Mouse (Mus musculus): ENCODE measurements around the gene Col6a4. TPM values are rescaled to one million over a fixed set of nuclear protein-coding genes. Genes with fewer than 3 reads are reported as not detected.

Gene Col6a4
- polyA plus RNA-seq, 1 experiment from 2014 or later: 0.53 TPM

GRCm38 (mm10) chr9:106126786-106127251 is 30.2 kb upstream of the Col6a4 start:
- H3K4me1 ChIP-seq (replicated peaks; ENCODE audit: control insufficient read depth, insufficient read depth, low read length): peaks cover 18% of the 10 kb centered on the region
- H3K9me3 ChIP-seq (ENCODE audit: control insufficient read depth, low read length): no peaks in the 10 kb centered on the region
- peak overlapping the region; percentile 38 for H3K9ac ChIP-seq (ENCODE audit: low read length)
- H3K36me3 ChIP-seq (ENCODE audit: control insufficient read depth, insufficient read depth, low read length): no peaks in the 10 kb centered on the region
- H3K4me3 ChIP-seq (ENCODE audit: low read depth, low read length): no peak overlapping the region
- H3K27me3 ChIP-seq (ENCODE audit: control insufficient read depth, insufficient read depth, low read length): no peaks in the 10 kb centered on the region
- ATAC-seq (replicated peaks; ENCODE audit: low FRiP score): peak; percentile 96
- DNase-seq (ENCODE audit: low spot score): peak; percentile 94
- WGBS: 0% methylated on average over 1 of the region's 2 CpGs
- peak overlapping the region; percentile 98 for H3K27ac ChIP-seq (ENCODE audit: low read depth, low read length)
- H3K4me2 ChIP-seq (ENCODE audit: low read depth, low read length, severe bottlenecking): peak overlapping the region; percentile 19; the same call in 1 of the 2 replicates

DNA sequence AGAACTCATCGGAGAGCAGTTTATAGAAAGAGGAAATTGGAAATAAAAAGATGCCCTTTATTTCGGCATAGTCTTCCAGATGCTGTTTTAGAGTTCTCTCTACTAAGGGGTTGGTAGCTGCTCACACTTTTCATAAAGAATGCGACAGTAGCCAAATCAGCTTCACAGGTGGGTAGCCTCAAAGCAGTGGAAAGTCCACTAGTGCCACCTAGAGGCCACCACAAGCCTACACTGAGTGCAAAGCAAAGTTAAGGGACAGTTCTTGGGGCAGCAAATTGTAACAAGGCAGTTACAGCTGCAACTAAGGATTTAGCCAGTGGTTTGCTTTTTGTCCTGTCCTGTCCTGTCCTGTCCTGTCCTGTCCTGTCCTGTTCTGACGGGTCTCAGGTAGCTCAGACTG is 27.0 kb upstream of the Col6a4 start:
- no peak for DNase-seq (ENCODE audit: low spot score)
- no peak overlapping the region for H3K27ac ChIP-seq (ENCODE audit: low read depth, low read length)

DNA sequence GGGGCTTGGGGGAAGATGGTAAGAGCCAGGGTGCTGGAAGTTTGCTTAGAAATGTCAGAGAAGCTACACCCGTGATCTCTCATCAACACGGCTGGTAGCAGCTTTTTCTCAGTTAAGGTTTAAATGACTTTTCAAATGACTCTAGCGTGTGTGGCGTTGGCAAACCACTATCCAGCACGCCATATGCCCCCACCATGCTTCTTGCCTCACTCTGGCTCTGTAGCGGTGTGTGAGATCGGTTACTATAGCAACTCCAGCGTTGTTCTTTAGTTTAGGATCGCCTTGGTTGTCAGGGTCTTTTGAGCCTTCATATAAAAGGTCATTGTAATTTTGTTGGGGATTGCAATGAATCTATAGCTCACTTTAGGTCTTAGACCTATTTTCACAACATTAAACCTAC is 22.5 kb upstream of the Col6a4 start:
- no peaks in the 10 kb centered on the region for H3K36me3 ChIP-seq (ENCODE audit: control insufficient read depth, insufficient read depth, low read length)
- H3K4me1 ChIP-seq (replicated peaks; ENCODE audit: control insufficient read depth, insufficient read depth, low read length): peaks cover 6% of the 10 kb centered on the region
- no peak overlapping the region for H3K4me2 ChIP-seq (ENCODE audit: low read depth, low read length, severe bottlenecking)
- H3K9me3 ChIP-seq (ENCODE audit: control insufficient read depth, low read length): no peaks in the 10 kb centered on the region
- H3K27ac ChIP-seq (ENCODE audit: low read depth, low read length): no peak overlapping the region
- no peak overlapping the region for H3K9ac ChIP-seq (ENCODE audit: low read length)
- no peak overlapping the region for H3K4me3 ChIP-seq (ENCODE audit: low read depth, low read length)
- 73% methylated on average over 9 of the region's 9 CpGs for WGBS
- ATAC-seq (replicated peaks; ENCODE audit: low FRiP score) (no peak), DNase-seq (ENCODE audit: low spot score) (no peak)
- H3K27me3 ChIP-seq (ENCODE audit: control insufficient read depth, insufficient read depth, low read length): no peaks in the 10 kb centered on the region

More for the DNA sequence above, 27.0 kb upstream of the Col6a4 start:
- Histone ChIP-seq H3K4me3 (ENCODE audit: low read depth, low read length) (no peak overlapping the region), H3K4me1 (replicated peaks; ENCODE audit: control insufficient read depth, insufficient read depth, low read length) (peaks cover 18% of the 10 kb centered on the region), H3K36me3 (ENCODE audit: control insufficient read depth, insufficient read depth, low read length) (no peaks in the 10 kb centered on the region), H3K4me2 (ENCODE audit: low read depth, low read length, severe bottlenecking) (no peak overlapping the region), H3K9ac (ENCODE audit: low read length) (no peak overlapping the region), H3K9me3 (ENCODE audit: control insufficient read depth, low read length) (no peaks in the 10 kb centered on the region), H3K27me3 (ENCODE audit: control insufficient read depth, insufficient read depth, low read length) (no peaks in the 10 kb centered on the region)
- no peak for ATAC-seq (replicated peaks; ENCODE audit: low FRiP score)
- WGBS: 43% methylated on average over 4 of the region's 4 CpGs

DNA sequence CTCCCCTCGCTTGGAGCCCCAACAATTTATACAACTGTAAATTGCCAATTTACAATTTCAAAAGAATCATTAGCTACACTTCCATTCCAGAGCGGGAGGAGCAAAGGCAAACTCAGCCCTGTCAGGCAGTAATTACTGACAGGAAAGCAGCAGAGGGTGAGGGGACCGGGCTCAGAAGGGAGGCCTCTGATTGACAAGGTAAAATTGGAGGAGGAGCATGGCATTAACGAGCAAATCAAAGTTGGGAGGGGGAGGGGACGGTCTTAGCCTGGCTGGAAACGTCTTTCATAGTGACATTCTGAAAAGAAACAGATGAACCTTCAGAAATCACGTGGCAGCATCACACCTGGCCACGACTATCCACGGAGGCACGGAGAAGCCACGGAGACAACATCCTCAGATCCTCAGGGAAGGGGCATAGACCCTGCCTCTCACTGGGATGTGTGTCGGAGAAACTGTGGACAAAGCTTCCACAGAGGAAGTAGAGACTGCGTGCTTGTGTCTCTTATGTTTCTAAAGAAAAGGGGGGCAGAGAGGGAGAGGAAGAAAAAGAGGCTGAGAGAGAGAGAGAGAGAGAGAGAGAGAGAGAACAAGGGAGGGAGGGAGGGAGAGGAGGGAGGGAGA is 19.3 kb upstream of the Col6a4 start:
- H3K27ac ChIP-seq (ENCODE audit: low read depth, low read length): peak overlapping the region; percentile 1; the same call in 1 of the 2 replicates
- H3K4me1 ChIP-seq (replicated peaks; ENCODE audit: control insufficient read depth, insufficient read depth, low read length): peaks cover 6% of the 10 kb centered on the region
- H3K4me2 ChIP-seq (ENCODE audit: low read depth, low read length, severe bottlenecking): peak overlapping the region; percentile 8; the same call in 1 of the 2 replicates
- H3K9ac ChIP-seq (ENCODE audit: low read length): 0 out of 2 replicates have a peak overlapping the region, but pooled peaks have one; percentile 21
- peaks cover under 1% of the 10 kb centered on the region; the same call in 1 of the 2 replicates for H3K9me3 ChIP-seq (ENCODE audit: control insufficient read depth, low read length)
- peak; percentile 79 for ATAC-seq (replicated peaks; ENCODE audit: low FRiP score)
- WGBS: 27% methylated on average over 13 of the region's 13 CpGs
- no peaks in the 10 kb centered on the region for H3K36me3 ChIP-seq (ENCODE audit: control insufficient read depth, insufficient read depth, low read length)
- peak; percentile 72 for DNase-seq (ENCODE audit: low spot score)
- no peaks in the 10 kb centered on the region for H3K27me3 ChIP-seq (ENCODE audit: control insufficient read depth, insufficient read depth, low read length)
- H3K4me3 ChIP-seq (ENCODE audit: low read depth, low read length): no peak overlapping the region

- H3K4me1 ChIP-seq (replicated peaks; ENCODE audit: control insufficient read depth, insufficient read depth, low read length): peaks cover 6% of the 10 kb centered on the region
- peaks cover 2% of the 10 kb centered on the region; the same call in 1 of the 2 replicates for H3K9me3 ChIP-seq (ENCODE audit: control insufficient read depth, low read length)
- no peak overlapping the region for H3K27ac ChIP-seq (ENCODE audit: low read depth, low read length)
- H3K4me2 ChIP-seq (ENCODE audit: low read depth, low read length, severe bottlenecking): no peak overlapping the region
- no peaks in the 10 kb centered on the region for H3K36me3 ChIP-seq (ENCODE audit: control insufficient read depth, insufficient read depth, low read length)
- H3K9ac ChIP-seq (ENCODE audit: low read length): no peak overlapping the region
- 36% methylated on average over 10 of the region's 10 CpGs for WGBS
- no peak overlapping the region for H3K4me3 ChIP-seq (ENCODE audit: low read depth, low read length)
- DNase-seq (ENCODE audit: low spot score) (peak; percentile 88), ATAC-seq (replicated peaks; ENCODE audit: low FRiP score) (peak; percentile 47; the same call in 1 of the 2 replicates)
- H3K27me3 ChIP-seq (ENCODE audit: control insufficient read depth, insufficient read depth, low read length): no peaks in the 10 kb centered on the region
Observed at GRCm38 (mm10) chr9:106112770-106113423, 16.3 kb upstream of the Col6a4 start.

GRCm38 (mm10) chr9:106106241-106106640 is 9.7 kb upstream of the Col6a4 start:
- WGBS: 81% methylated on average over 9 of the region's 9 CpGs
- DNase-seq (ENCODE audit: low spot score): no peak

DNA sequence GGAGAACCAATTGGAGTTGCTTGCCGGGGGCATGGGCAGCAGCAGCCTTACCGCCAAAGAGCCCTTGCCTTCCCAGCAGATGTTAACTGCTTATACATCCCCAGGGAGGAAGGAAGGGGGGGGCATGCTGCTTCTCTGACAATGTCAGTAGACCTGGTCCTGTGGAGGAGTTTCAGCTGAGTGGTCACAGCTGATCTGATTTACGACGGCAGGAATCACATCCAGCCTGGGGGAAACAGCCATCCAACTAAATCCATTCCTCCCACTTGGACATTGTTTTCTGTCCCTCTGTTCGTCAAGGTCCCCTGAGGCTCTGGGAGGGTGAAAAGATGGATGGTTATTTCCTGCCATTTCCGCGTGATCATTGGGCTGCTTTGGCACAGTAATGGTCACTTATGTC is 7.8 kb upstream of the Col6a4 start:
- H3K4me2 ChIP-seq (ENCODE audit: low read depth, low read length, severe bottlenecking): no peak overlapping the region
- no peak overlapping the region for H3K27ac ChIP-seq (ENCODE audit: low read depth, low read length)
- no peaks in the 10 kb centered on the region for H3K27me3 ChIP-seq (ENCODE audit: control insufficient read depth, insufficient read depth, low read length)
- H3K36me3 ChIP-seq (ENCODE audit: control insufficient read depth, insufficient read depth, low read length): no peaks in the 10 kb centered on the region
- no peak overlapping the region for H3K4me3 ChIP-seq (ENCODE audit: low read depth, low read length)
- H3K9ac ChIP-seq (ENCODE audit: low read length): no peak overlapping the region
- no peak for DNase-seq (ENCODE audit: low spot score)
- WGBS: 95% methylated on average over 7 of the region's 7 CpGs
- H3K9me3 ChIP-seq (ENCODE audit: control insufficient read depth, low read length): no peaks in the 10 kb centered on the region
- ATAC-seq (replicated peaks; ENCODE audit: low FRiP score): no peak
- no peaks in the 10 kb centered on the region for H3K4me1 ChIP-seq (replicated peaks; ENCODE audit: control insufficient read depth, insufficient read depth, low read length)

More at GRCm38 (mm10) chr9:106106241-106106640, 9.7 kb upstream of the Col6a4 start:
- Histone ChIP-seq H3K4me1 (replicated peaks; ENCODE audit: control insufficient read depth, insufficient read depth, low read length) (no peaks in the 10 kb centered on the region), H3K27ac (ENCODE audit: low read depth, low read length) (no peak overlapping the region), H3K9me3 (ENCODE audit: control insufficient read depth, low read length) (peaks cover 2% of the 10 kb centered on the region; the same call in 1 of the 2 replicates), H3K27me3 (ENCODE audit: control insufficient read depth, insufficient read depth, low read length) (no peaks in the 10 kb centered on the region), H3K9ac (ENCODE audit: low read length) (no peak overlapping the region), H3K4me3 (ENCODE audit: low read depth, low read length) (no peak overlapping the region), H3K4me2 (ENCODE audit: low read depth, low read length, severe bottlenecking) (no peak overlapping the region), H3K36me3 (ENCODE audit: control insufficient read depth, insufficient read depth, low read length) (no peaks in the 10 kb centered on the region)
- no peak for ATAC-seq (replicated peaks; ENCODE audit: low FRiP score)

GRCm38 (mm10) chr9:106101166-106101565 is 4.6 kb upstream of the Col6a4 start:
- no peaks in the 10 kb centered on the region for H3K4me1 ChIP-seq (replicated peaks; ENCODE audit: control insufficient read depth, insufficient read depth, low read length)
- no peak for ATAC-seq (replicated peaks; ENCODE audit: low FRiP score)
- no peak overlapping the region for H3K4me3 ChIP-seq (ENCODE audit: low read depth, low read length)
- H3K4me2 ChIP-seq (ENCODE audit: low read depth, low read length, severe bottlenecking): no peak overlapping the region
- 79% methylated on average over 5 of the region's 5 CpGs for WGBS
- no peaks in the 10 kb centered on the region for H3K27me3 ChIP-seq (ENCODE audit: control insufficient read depth, insufficient read depth, low read length)
- no peaks in the 10 kb centered on the region for H3K36me3 ChIP-seq (ENCODE audit: control insufficient read depth, insufficient read depth, low read length)
- H3K9ac ChIP-seq (ENCODE audit: low read length): no peak overlapping the region
- H3K27ac ChIP-seq (ENCODE audit: low read depth, low read length): no peak overlapping the region
- DNase-seq (ENCODE audit: low spot score): no peak
- H3K9me3 ChIP-seq (ENCODE audit: control insufficient read depth, low read length): no peaks in the 10 kb centered on the region
